Mouse (Mus musculus): ENCODE data around the gene D1Ertd622e. TPM values are rescaled to one million over a fixed set of nuclear protein-coding genes. Genes with fewer than 3 reads are reported as not detected.

The D1Ertd622e gene
- polyA plus RNA-seq, 1 experiment from 2014 or later = 18.6 TPM

- Histone ChIP-seq H3K27me3 (no peaks in the 10 kb centered on the region), H3K27ac (no peak overlapping the region), H3K36me3 (no peaks in the 10 kb centered on the region), H3K4me1 (no peaks in the 10 kb centered on the region), H3K4me3 (no peak overlapping the region), H3K9me3 (no peaks in the 10 kb centered on the region), H3K4me2 (no peak overlapping the region), H3K9ac (no peak overlapping the region)
- 66% methylated on average over 5 of the region's 5 CpGs for WGBS
- no peak for ATAC-seq (ENCODE audit: borderline replicate concordance, extremely low read depth, low FRiP score, low TSS enrichment)
Observed at GRCm38 (mm10) chr1:97631843-97632470, 29.9 kb downstream of the D1Ertd622e start.

GRCm38 (mm10) chr1:97630146-97630545 lies 31.7 kb downstream of the D1Ertd622e start:
- no peak for ATAC-seq (ENCODE audit: borderline replicate concordance, extremely low read depth, low FRiP score, low TSS enrichment)
- Histone ChIP-seq H3K4me3 (no peak overlapping the region), H3K27me3 (no peaks in the 10 kb centered on the region), H3K4me2 (no peak overlapping the region), H3K27ac (no peak overlapping the region), H3K36me3 (no peaks in the 10 kb centered on the region), H3K4me1 (no peaks in the 10 kb centered on the region), H3K9ac (no peak overlapping the region), H3K9me3 (no peaks in the 10 kb centered on the region)
- 78% methylated on average over 5 of the region's 5 CpGs for whole genome bisulfite sequencing

DNA sequence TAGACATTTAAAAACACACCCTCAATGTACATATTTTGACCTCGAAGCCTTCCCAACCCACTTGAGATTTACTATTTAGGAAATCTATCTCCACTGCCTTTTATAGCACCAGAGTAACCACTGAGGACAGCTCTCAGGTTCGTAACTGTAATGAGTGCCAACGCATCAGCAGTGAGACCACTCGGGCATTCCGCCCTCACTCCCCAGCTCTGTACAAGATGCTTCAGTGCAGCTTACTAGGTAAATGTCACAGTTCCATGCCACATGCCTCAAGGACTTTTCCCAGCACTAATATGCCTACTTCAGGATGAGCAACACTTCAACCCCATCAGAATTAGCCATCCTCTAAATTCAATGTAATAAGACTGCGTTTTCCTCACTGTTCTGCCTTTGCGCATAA lies 33.0 kb downstream of the D1Ertd622e start:
- Histone ChIP-seq H3K4me3 (no peak overlapping the region), H3K4me2 (no peak overlapping the region), H3K9me3 (no peaks in the 10 kb centered on the region), H3K27ac (no peak overlapping the region), H3K36me3 (no peaks in the 10 kb centered on the region), H3K9ac (no peak overlapping the region), H3K27me3 (no peaks in the 10 kb centered on the region), H3K4me1 (no peaks in the 10 kb centered on the region)
- WGBS = 77% methylated on average over 7 of the region's 7 CpGs
- ATAC-seq (ENCODE audit: borderline replicate concordance, extremely low read depth, low FRiP score, low TSS enrichment) = no peak

DNA sequence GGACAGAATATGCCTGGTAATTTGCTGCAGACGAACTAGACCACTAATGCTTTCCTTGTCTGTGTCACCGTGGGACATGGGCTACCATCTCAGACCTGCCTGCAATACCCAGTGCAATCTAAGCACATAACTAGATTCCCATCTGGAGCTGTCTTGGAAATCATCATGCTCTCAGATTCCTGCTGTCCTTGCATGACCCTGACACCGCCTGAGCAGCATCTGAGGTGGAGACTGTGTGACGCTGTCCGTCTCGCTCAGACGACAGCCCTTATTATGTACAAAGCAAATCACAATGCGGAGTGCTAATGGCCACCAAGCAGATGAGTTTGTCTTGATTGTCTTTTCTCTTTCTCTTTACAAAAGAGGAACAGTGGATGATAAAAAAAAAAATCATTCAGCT lies 33.9 kb downstream of the D1Ertd622e start:
- Histone ChIP-seq H3K27me3 (no peaks in the 10 kb centered on the region), H3K27ac (no peak overlapping the region), H3K36me3 (no peaks in the 10 kb centered on the region), H3K4me1 (no peaks in the 10 kb centered on the region), H3K4me2 (no peak overlapping the region), H3K9ac (no peak overlapping the region), H3K9me3 (no peaks in the 10 kb centered on the region), H3K4me3 (no peak overlapping the region)
- ATAC-seq (ENCODE audit: borderline replicate concordance, extremely low read depth, low FRiP score, low TSS enrichment) = no peak
- WGBS = 83% methylated on average over 8 of the region's 8 CpGs

DNA sequence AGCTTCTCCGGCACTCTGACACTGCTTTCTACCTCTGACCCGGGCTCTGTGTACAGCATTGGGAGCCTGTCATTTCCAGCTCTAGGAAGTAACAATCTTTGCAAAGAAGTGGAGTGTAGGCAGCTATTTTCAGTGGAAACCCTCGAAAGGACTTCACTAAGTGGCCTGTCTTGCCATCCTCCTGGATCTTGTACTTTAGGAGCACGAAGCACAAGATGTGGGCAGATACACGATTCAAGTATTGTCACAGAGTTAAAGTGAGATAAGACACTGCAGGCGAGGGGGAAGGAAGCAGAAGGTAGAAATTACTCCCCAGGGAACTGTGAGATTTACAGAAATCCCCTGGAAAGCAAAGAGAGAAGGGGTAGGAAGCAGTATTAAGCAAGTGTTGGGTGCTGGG lies 36.4 kb downstream of the D1Ertd622e start:
- Histone ChIP-seq H3K9ac (no peak overlapping the region), H3K27me3 (no peaks in the 10 kb centered on the region)

DNA sequence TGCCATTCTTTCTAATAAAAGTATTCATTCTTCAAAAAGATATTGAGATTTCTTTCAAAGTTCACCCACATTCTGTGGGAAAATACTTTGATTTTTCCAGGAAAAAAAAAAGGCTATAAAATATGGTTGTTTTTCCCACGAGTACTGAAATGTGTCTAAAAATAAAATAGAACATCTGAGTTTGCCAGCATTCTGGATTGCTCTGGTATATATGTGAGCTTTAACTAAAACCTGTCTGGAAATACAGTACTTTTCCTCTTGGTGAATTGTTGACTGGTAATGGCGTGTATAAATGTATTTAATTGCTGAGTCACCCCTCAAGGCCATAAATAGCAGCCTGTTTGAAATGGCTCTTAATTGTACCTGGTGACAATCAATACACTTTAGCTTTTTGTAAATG lies 37.5 kb downstream of the D1Ertd622e start:
- Histone ChIP-seq H3K36me3 (no peaks in the 10 kb centered on the region), H3K4me1 (no peaks in the 10 kb centered on the region), H3K4me3 (no peak overlapping the region), H3K27ac (no peak overlapping the region), H3K27me3 (no peaks in the 10 kb centered on the region), H3K9me3 (no peaks in the 10 kb centered on the region), H3K4me2 (no peak overlapping the region), H3K9ac (no peak overlapping the region)
- WGBS = 66% methylated on average over 2 of the region's 2 CpGs
- no peak for ATAC-seq (ENCODE audit: borderline replicate concordance, extremely low read depth, low FRiP score, low TSS enrichment)

More for the DNA sequence above, 36.4 kb downstream of the D1Ertd622e start:
- Histone ChIP-seq H3K9me3 (no peaks in the 10 kb centered on the region), H3K36me3 (no peaks in the 10 kb centered on the region), H3K27ac (no peak overlapping the region), H3K4me1 (no peaks in the 10 kb centered on the region), H3K4me2 (no peak overlapping the region), H3K4me3 (no peak overlapping the region)
- ATAC-seq (ENCODE audit: borderline replicate concordance, extremely low read depth, low FRiP score, low TSS enrichment) = no peak
- WGBS = 54% methylated on average over 6 of the region's 6 CpGs

GRCm38 (mm10) chr1:97623214-97623856 lies 38.5 kb downstream of the D1Ertd622e start:
- H3K4me3 ChIP-seq = no peak overlapping the region
- H3K27me3 ChIP-seq = no peaks in the 10 kb centered on the region
- H3K9ac ChIP-seq = no peak overlapping the region
- no peak overlapping the region for H3K4me2 ChIP-seq
- H3K4me1 ChIP-seq = no peaks in the 10 kb centered on the region
- ATAC-seq (ENCODE audit: borderline replicate concordance, extremely low read depth, low FRiP score, low TSS enrichment) = no peak
- H3K27ac ChIP-seq = no peak overlapping the region
- 36% methylated on average over 1 of the region's 1 CpGs for WGBS
- no peaks in the 10 kb centered on the region for H3K36me3 ChIP-seq
- H3K9me3 ChIP-seq = no peaks in the 10 kb centered on the region

DNA sequence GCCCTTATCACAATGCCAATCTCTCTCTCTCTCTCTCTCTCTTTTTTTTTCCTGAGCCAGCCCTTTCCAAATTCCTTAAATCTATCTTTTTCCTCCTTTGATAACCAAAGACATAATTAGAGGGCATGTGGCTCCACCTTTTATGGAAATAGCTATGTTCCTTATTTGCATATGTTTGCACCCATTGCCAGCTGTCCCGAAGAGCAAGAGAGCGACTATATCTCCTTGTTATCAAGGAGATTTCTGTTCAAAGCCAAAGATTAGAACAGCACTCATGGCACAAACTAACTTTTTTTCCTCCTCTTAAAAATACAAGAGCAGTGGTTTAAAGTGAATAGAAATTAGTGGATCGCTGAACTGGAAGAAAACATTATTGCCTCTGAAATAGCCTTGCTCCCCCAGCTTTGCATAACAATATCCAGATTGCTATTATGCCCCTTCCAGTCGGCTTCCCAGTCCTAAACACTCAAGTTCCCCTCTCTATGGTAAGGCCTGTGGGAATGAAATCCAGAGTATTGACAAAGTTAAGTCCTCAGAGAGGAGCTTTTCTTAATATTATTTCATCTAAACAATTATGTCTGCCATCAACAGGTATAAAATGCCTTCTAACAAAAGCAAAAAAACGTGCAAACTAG lies 39.2 kb downstream of the D1Ertd622e start:
- 28% methylated on average over 5 of the region's 5 CpGs for WGBS
- ATAC-seq (ENCODE audit: borderline replicate concordance, extremely low read depth, low FRiP score, low TSS enrichment) = no peak
- Histone ChIP-seq H3K9ac (no peak overlapping the region), H3K4me2 (no peak overlapping the region), H3K4me3 (no peak overlapping the region), H3K4me1 (no peaks in the 10 kb centered on the region), H3K27ac (no peak overlapping the region), H3K27me3 (no peaks in the 10 kb centered on the region), H3K36me3 (no peaks in the 10 kb centered on the region), H3K9me3 (no peaks in the 10 kb centered on the region)

GRCm38 (mm10) chr1:97619621-97620320 lies 42.1 kb downstream of the D1Ertd622e start:
- no peak overlapping the region for H3K9ac ChIP-seq
- H3K36me3 ChIP-seq = no peaks in the 10 kb centered on the region
- WGBS = 77% methylated on average over 8 of the region's 8 CpGs
- H3K4me3 ChIP-seq = no peak overlapping the region
- no peak overlapping the region for H3K27ac ChIP-seq
- no peak overlapping the region for H3K4me2 ChIP-seq
- H3K4me1 ChIP-seq = no peaks in the 10 kb centered on the region
- no peaks in the 10 kb centered on the region for H3K9me3 ChIP-seq
- no peaks in the 10 kb centered on the region for H3K27me3 ChIP-seq
- ATAC-seq (ENCODE audit: borderline replicate concordance, extremely low read depth, low FRiP score, low TSS enrichment) = no peak

DNA sequence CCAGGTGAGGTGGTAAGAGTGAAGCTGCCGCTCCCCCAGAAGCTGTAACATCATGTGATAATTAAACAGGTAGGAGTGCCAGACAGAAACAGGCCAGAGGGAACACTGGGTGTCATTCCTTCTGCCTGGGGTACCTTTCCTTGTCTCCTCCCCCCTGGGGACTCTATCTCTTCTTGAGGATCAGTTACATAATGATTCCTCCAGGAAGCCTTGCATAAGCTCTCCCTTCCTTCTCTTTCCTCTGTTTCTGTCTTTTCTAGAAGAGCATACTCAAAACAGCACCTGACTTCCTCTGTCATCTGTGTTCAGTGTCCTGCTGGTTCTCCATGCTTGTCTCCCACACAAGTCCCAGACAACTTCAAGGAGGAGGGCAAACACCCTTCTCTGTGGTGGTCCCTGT lies 46.3 kb downstream of the D1Ertd622e start:
- Histone ChIP-seq H3K4me3 (no peak overlapping the region), H3K27me3 (no peaks in the 10 kb centered on the region), H3K9me3 (no peaks in the 10 kb centered on the region), H3K4me2 (no peak overlapping the region), H3K36me3 (no peaks in the 10 kb centered on the region), H3K9ac (no peak overlapping the region), H3K27ac (no peak overlapping the region), H3K4me1 (no peaks in the 10 kb centered on the region)
- ATAC-seq (ENCODE audit: borderline replicate concordance, extremely low read depth, low FRiP score, low TSS enrichment) = no peak
- WGBS = 64% methylated on average over 1 of the region's 1 CpGs

- Histone ChIP-seq H3K9ac (no peak overlapping the region), H3K9me3 (no peaks in the 10 kb centered on the region), H3K4me1 (no peaks in the 10 kb centered on the region), H3K36me3 (no peaks in the 10 kb centered on the region), H3K27me3 (no peaks in the 10 kb centered on the region), H3K4me3 (no peak overlapping the region), H3K4me2 (no peak overlapping the region), H3K27ac (no peak overlapping the region)
- WGBS = 79% methylated on average over 11 of the region's 11 CpGs
- no peak for ATAC-seq (ENCODE audit: borderline replicate concordance, extremely low read depth, low FRiP score, low TSS enrichment)
Observed at GRCm38 (mm10) chr1:97614531-97615462, 47.1 kb downstream of the D1Ertd622e start.

Measured in lung, embryonic 15.5 days (tissue).